Comparison of ENCODE assay signal across 16 mouse cellular contexts in genomic region chr19:46324918-46325317, GRCm38 (mm10). TPM values are rescaled to one million over a fixed set of nuclear protein-coding genes. Genes with fewer than 3 reads are reported as not detected.
DNase-seq lines count a peak whose midpoint lies in the region; ATAC-seq and TF ChIP-seq lines count a peak whose summit lies in the region.
"Had no signal": no experiment of that assay in that cellular context is flagged by ENCODE, and none has a peak within 500 bp of the region (broad histone marks: within the 10 kb centered on the region; RNA-seq: fewer than 3 reads in every experiment).

No protein-coding gene starts in this region.

- TF ChIP-seq POLR2A in olfactory bulb, adult 2 months (IDR thresholded peaks at IDR 0.05; ENCODE audit: insufficient read depth, low read depth, low read length) = no peak

- H3K36me3 ChIP-seq in hindbrain, embryonic 14.5 days (replicated peaks; ENCODE audit: control insufficient read depth, insufficient read depth) = peaks cover 4% of the 10 kb centered on the region; the same call in 1 of the 2 replicates
- H3K36me3 ChIP-seq in midbrain, embryonic 13.5 days = no peaks in the 10 kb centered on the region
- H3K36me3 ChIP-seq: intestine, embryonic 15.5 days; kidney, embryonic 15.5 days; liver, embryonic 13.5 days; lung, embryonic 15.5 days had no signal

- H3K27ac ChIP-seq in hindbrain, embryonic 14.5 days = no peak overlapping the region
- no peak overlapping the region for H3K27ac ChIP-seq in midbrain, embryonic 13.5 days
- peak overlapping the region; percentile 79; the same call in 1 of the 2 replicates for H3K27ac ChIP-seq in olfactory bulb, adult 2 months (ENCODE audit: insufficient read depth, low read depth, low read length)
- H3K27ac ChIP-seq: intestine, embryonic 15.5 days; kidney, embryonic 15.5 days; liver, embryonic 13.5 days; lung, embryonic 15.5 days; macrophage had no signal

- H3K27me3 ChIP-seq in hindbrain, embryonic 14.5 days (ENCODE audit: control insufficient read depth, insufficient read depth, low read length) = peaks cover 18% of the 10 kb centered on the region
- peaks cover 25% of the 10 kb centered on the region for H3K27me3 ChIP-seq in midbrain, embryonic 13.5 days

- H3K4me3 ChIP-seq in hindbrain, embryonic 14.5 days (replicated peaks; ENCODE audit: low read length) = peak overlapping the region; percentile 65
- H3K4me3 ChIP-seq in midbrain, embryonic 13.5 days (replicated peaks) = peak overlapping the region; percentile 62
- H3K4me3 ChIP-seq in olfactory bulb, adult 2 months (ENCODE audit: insufficient read depth, low read depth, low read length) = peak overlapping the region; percentile 23
- H3K4me3 ChIP-seq: intestine, embryonic 15.5 days; kidney, embryonic 15.5 days; liver, embryonic 13.5 days; lung, embryonic 15.5 days had no signal

- H3K4me1 ChIP-seq in hindbrain, embryonic 14.5 days (replicated peaks; ENCODE audit: control insufficient read depth, insufficient read depth, low read length) = peaks cover 67% of the 10 kb centered on the region
- peaks cover 89% of the 10 kb centered on the region for H3K4me1 ChIP-seq in midbrain, embryonic 13.5 days (replicated peaks)
- peaks cover 60% of the 10 kb centered on the region for H3K4me1 ChIP-seq in olfactory bulb, adult 2 months (ENCODE audit: control insufficient read depth, insufficient read depth, low read length)

- ATAC-seq in hindbrain, embryonic 14.5 days (ENCODE audit: low FRiP score) = no peak
- ATAC-seq in midbrain, embryonic 13.5 days = no peak
- ATAC-seq: activated CD4-positive, CD25-positive, alpha-beta regulatory T cell, adult 4 months; intestine, embryonic 15.5 days; Patski had no signal

- DNase-seq in heart, adult 11 months = peak; percentile 83
- no peak for DNase-seq in heart, adult 8-10 months (ENCODE audit: low spot score)
- no peak for DNase-seq in hindbrain, embryonic 14.5 days (ENCODE audit: low spot score)
- no peak for DNase-seq in embryo, embryonic 10.5 days (ENCODE audit: low spot score)
- DNase-seq in MN1 (ENCODE audit: low spot score) = no peak
- DNase-seq: adrenal gland, postnatal 25 days; liver, embryonic 13.5 days; right cerebral cortex, adult 18-20 months had no signal

- WGBS in hindbrain, embryonic 14.5 days = 72% methylated on average over 5 of the region's 5 CpGs
- WGBS in midbrain, embryonic 13.5 days = 66% methylated on average over 5 of the region's 5 CpGs
- WGBS in olfactory bulb, adult 2 months = 48% methylated on average over 5 of the region's 5 CpGs

- H3K9me3 ChIP-seq in hindbrain, embryonic 14.5 days (ENCODE audit: control insufficient read depth, low read length) = no peaks in the 10 kb centered on the region
- no peaks in the 10 kb centered on the region for H3K9me3 ChIP-seq in midbrain, embryonic 13.5 days
- H3K9me3 ChIP-seq: intestine, embryonic 15.5 days; kidney, embryonic 15.5 days; liver, embryonic 13.5 days; lung, embryonic 15.5 days had no signal

- H3K4me2 ChIP-seq in hindbrain, embryonic 14.5 days (replicated peaks) = peak overlapping the region; percentile 100
- peak overlapping the region; percentile 100 for H3K4me2 ChIP-seq in midbrain, embryonic 13.5 days (replicated peaks)
- H3K4me2 ChIP-seq: intestine, embryonic 15.5 days; kidney, embryonic 15.5 days; liver, embryonic 13.5 days; lung, embryonic 15.5 days had no signal

- H3K9ac ChIP-seq in hindbrain, embryonic 14.5 days = peak overlapping the region; percentile 74
- peak overlapping the region; percentile 50; the same call in 1 of the 2 replicates for H3K9ac ChIP-seq in midbrain, embryonic 13.5 days (replicated peaks)
- H3K9ac ChIP-seq: intestine, embryonic 15.5 days; kidney, embryonic 15.5 days; liver, embryonic 13.5 days; lung, embryonic 15.5 days had no signal

- TF ChIP-seq CTCF in olfactory bulb, adult 2 months (IDR thresholded peaks at IDR 0.05; ENCODE audit: insufficient read depth, low read depth, low read length) = no peak

RNA-seq across cellular contexts. Expression of gene Psd, which starts 2.0 kb away (rescaled TPM):
- under 1 TPM; 0.35 to 0.86 (median 0.53) TPM for total RNA-seq in heart, adult 8-10 months (2022)
- polyA plus RNA-seq in hindbrain, embryonic 14.5 days (2014; fragmentation: Nextera tagmentation; extraction: Ambion mirVana) = 131 and 152 TPM in 2 replicates
- 61.7 and 69.0 TPM in 2 replicates for polyA plus RNA-seq in midbrain, embryonic 13.5 days (2015; fragmentation: Nextera tagmentation; extraction: Ambion mirVana)
- not detected in 2 replicates for polyA plus RNA-seq in olfactory bulb, adult 2 months (2012; ENCODE audit: insufficient read depth, insufficient read length, low replicate concordance, missing spikeins)

RNA-seq across cellular contexts. Expression of gene Fbxl15, which starts 3.1 kb away (rescaled TPM):
- total RNA-seq in heart, adult 8-10 months (2022) = 1 to 10 TPM; 4.0 to 6.4 (median 5.6) TPM
- polyA plus RNA-seq in hindbrain, embryonic 14.5 days (2014; fragmentation: Nextera tagmentation; extraction: Ambion mirVana) = 45.5 and 49.1 TPM in 2 replicates
- 40.8 and 44.2 TPM in 2 replicates for polyA plus RNA-seq in midbrain, embryonic 13.5 days (2015; fragmentation: Nextera tagmentation; extraction: Ambion mirVana)
- polyA plus RNA-seq in olfactory bulb, adult 2 months (2012; ENCODE audit: insufficient read depth, insufficient read length, low replicate concordance, missing spikeins) = not detected in 2 replicates

RNA-seq across cellular contexts. Expression of gene Cuedc2, which starts 13.6 kb away (rescaled TPM):
- total RNA-seq in heart, adult 8-10 months (2022) = 10 to 100 TPM; 76.5 to 91.0 (median 83.5) TPM
- 318 and 321 TPM in 2 replicates for polyA plus RNA-seq in hindbrain, embryonic 14.5 days (2014; fragmentation: Nextera tagmentation; extraction: Ambion mirVana)
- polyA plus RNA-seq in midbrain, embryonic 13.5 days (2015; fragmentation: Nextera tagmentation; extraction: Ambion mirVana) = 290 TPM in 2 replicates
- not detected in 2 replicates for polyA plus RNA-seq in olfactory bulb, adult 2 months (2012; ENCODE audit: insufficient read depth, insufficient read length, low replicate concordance, missing spikeins)

RNA-seq across cellular contexts. Expression of gene Mfsd13a, which starts 16.0 kb away (rescaled TPM):
- 1 to 10 TPM; 3.7 to 4.5 (median 3.8) TPM for total RNA-seq in heart, adult 8-10 months (2022)
- 9.9 and 10.0 TPM in 2 replicates for polyA plus RNA-seq in hindbrain, embryonic 14.5 days (2014; fragmentation: Nextera tagmentation; extraction: Ambion mirVana)
- 7.8 and 9.2 TPM in 2 replicates for polyA plus RNA-seq in midbrain, embryonic 13.5 days (2015; fragmentation: Nextera tagmentation; extraction: Ambion mirVana)
- not detected in 2 replicates for polyA plus RNA-seq in olfactory bulb, adult 2 months (2012; ENCODE audit: insufficient read depth, insufficient read length, low replicate concordance, missing spikeins)

RNA-seq across cellular contexts. Expression of gene Nfkb2, which starts 20.8 kb away (rescaled TPM):
- 10 to 100 TPM; 17.9 to 22.3 (median 20.1) TPM for total RNA-seq in heart, adult 8-10 months (2022)
- 1.9 and 2.8 TPM in 2 replicates for polyA plus RNA-seq in hindbrain, embryonic 14.5 days (2014; fragmentation: Nextera tagmentation; extraction: Ambion mirVana)
- polyA plus RNA-seq in midbrain, embryonic 13.5 days (2015; fragmentation: Nextera tagmentation; extraction: Ambion mirVana) = 1.8 and 2.3 TPM in 2 replicates
- not detected in 2 replicates for polyA plus RNA-seq in olfactory bulb, adult 2 months (2012; ENCODE audit: insufficient read depth, insufficient read length, low replicate concordance, missing spikeins)

Comparison
In these comparisons a context has a peak if more than half of its experiments do, and no peak if none do; other contexts are left out.
1. RNA of gene Fbxl15, which starts 3.1 kb away (polyA plus RNA-seq): 45.5 to 49.1 TPM in hindbrain, embryonic 14.5 days and 40.8 to 44.2 TPM in midbrain, embryonic 13.5 days; not detected in olfactory bulb, adult 2 months; every median in the first group is over 10 times any median in the second.
2. RNA of gene Cuedc2, which starts 13.6 kb away (polyA plus RNA-seq): 318 to 321 TPM in hindbrain, embryonic 14.5 days and 290 TPM in midbrain, embryonic 13.5 days; not detected in olfactory bulb, adult 2 months; every median in the first group is over 100 times any median in the second.
3. Peak in every context shown above with its lines, with median percentiles within 50 percentile points of each other: H3K4me3 ChIP-seq.